Mouse (Mus musculus): ENCODE measurements around the gene Gstm6.

- no peak for TF ChIP-seq CTCF (IDR thresholded peaks at IDR 0.05; ENCODE audit: control insufficient read depth, insufficient read depth, low read length)
- TF ChIP-seq POLR2A (IDR thresholded peaks at IDR 0.05; ENCODE audit: borderline replicate concordance, control insufficient read depth, low read depth, low read length) = no peak
These were observed 7.7 kb downstream of the Gstm6 start for GRCm38 (mm10) chr3:107935888-107936287.
